Mouse (Mus musculus): ENCODE data around the gene Pramef6.
"Not testable (repeated sequence)": the region's sequence is repeated elsewhere in the genome, so short reads cannot be mapped to it uniquely, and the experiment has no call there.

The Pramef6 gene

DNA sequence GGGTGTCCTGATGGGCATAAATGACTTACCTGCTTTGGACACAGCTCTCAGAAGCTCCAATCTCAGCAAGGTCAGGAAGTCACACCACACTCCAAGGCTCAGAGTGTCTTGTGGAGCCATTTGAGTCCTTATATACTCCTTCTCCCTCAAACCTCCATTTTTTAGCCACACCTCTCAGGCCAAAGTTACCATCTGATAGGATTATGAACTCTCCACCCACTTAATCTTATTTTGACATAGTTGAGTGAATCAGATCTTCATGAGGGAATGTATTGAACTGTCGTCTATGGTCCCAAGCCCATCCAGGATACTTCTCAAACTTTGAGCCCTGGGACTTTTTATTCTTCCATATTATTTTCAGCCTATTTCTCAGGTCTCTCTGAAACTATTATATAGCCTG, at the start of gene Pramef6:
Gene Pramef6, minus strand, starts transcription at position 101 of the 400 bp plus-strand sequence.
- DNase-seq (ENCODE audit: low read depth), result not testable (repeated sequence)

DNA sequence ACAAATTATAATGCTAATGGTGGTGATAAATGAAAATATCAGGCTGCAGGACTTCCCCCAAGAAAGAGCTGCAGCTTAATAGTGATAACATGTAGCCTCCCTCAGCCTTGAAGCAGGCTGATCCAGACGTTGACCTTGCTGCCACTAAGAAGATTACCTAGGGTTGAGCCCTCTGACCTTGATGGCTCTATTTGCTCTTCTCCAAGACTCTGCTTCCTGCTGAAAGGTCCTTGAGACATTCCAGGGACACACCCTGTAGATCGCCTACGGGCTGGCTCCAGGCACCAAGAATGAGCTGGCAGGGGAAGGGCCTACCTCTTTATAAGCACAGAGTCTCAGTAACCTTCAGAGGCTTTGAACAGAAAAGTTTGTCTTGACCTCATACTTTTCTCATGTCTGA, 5.8 kb downstream of the Pramef6 start:
- DNase-seq (ENCODE audit: low read depth), result not testable (repeated sequence)

DNA sequence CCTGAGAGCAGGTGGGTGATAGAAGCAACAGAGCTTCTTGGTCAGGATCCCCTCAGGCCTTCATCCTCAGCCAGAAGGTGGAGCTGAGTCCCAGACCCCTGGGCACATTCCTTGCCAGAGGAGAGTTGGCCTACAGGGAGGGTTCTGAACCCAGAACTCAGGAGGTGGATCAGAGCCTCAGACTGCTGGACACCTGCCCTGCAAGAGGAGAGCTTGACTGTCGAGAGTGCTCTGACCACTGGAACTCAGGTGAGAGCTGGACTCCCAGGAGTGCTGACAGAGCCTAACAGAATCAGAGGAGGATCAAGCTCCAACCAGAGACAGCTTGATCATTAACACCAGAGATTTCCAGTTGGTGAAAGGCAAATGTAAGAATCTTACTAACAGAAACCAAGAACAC, 17.8 kb downstream of the Pramef6 start:
- not testable (repeated sequence) for DNase-seq (ENCODE audit: low read depth)

DNA sequence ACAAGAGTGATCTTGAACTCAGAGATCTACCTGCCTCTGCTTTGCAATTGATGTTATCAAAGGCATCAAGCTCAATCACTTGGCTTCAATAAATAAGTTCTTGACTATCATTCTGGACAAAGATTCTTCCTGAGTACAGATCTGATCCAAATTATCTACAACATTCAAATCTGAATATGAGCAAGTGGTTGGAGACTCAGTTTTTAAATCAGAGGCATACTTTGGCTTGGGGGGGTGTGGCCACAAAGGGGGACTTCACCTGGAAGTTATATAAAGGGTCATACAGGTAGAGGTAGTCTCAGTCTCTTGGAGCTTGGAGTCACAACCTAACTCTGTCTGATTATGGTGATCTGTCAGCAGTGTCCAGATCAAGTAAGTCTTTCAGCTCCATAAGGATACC, 54.0 kb downstream of the Pramef6 start, which contains the start of gene Gm13103:
Gene Gm13103, plus strand, starts transcription at position 301 of the 400 bp plus-strand sequence.
- not testable (repeated sequence) for DNase-seq (ENCODE audit: low read depth)
